Mouse (Mus musculus) liver, embryonic 14.5 days (tissue): ENCODE results near the gene Nt5c1a. TPM values are rescaled to one million over a fixed set of nuclear protein-coding genes. Genes with fewer than 3 reads are reported as not detected.

Experiments used
- ATAC-seq: fragments of 200-750 bp; cut with Nextera tagmentation; 2 replicates; pipeline ENCODE4 v1.8.0; 2017; ENCODE audit warnings: moderate number of reproducible peaks, mild to moderate bottlenecking, moderate library complexity; ENCODE audit not compliant: insufficient read depth
- DNase-seq, 3 experiments: peaks; one replicate each; pipeline ENCODE4 v3.0.0-alpha.2; 2012 to 2013; ENCODE audit warnings: low read depth in 3 of 3, low spot score in 3 of 3
- H3K27ac ChIP-seq: fragments of 300-500 bp; sonication (generic); 2 replicates; pipeline ENCODE4 v1.5.1; 2014; ENCODE audit warnings: moderate library complexity, mild to moderate bottlenecking, control low read depth, inconsistent platforms
- H3K27me3 ChIP-seq: fragments of 300-500 bp; sonication (generic); 2 replicates; pipeline ENCODE4 v1.6.1; 2014; ENCODE audit warnings: mild to moderate bottlenecking, low read length, moderate library complexity; ENCODE audit not compliant: control insufficient read depth, insufficient read depth
- H3K36me3 ChIP-seq: fragments of 300-500 bp; sonication (generic); replicated peaks from 2 replicates; pipeline ENCODE4 v1.6.1; 2014; ENCODE audit warnings: low read depth; ENCODE audit not compliant: control insufficient read depth, insufficient read depth
- H3K4me1 ChIP-seq, 2 experiments: fragments of 200-500 bp in 1 of 2; fragments of 300-500 bp in 1 of 2; sonication (generic) in 1 of 2; replicated peaks; 2 replicates each; pipeline ENCODE4 v1.6.1; 2012 to 2014; ENCODE audit warnings: antibody characterized with exemption in 1 of 2, inconsistent platforms in 1 of 2, low read length in 1 of 2; ENCODE audit not compliant: control insufficient read depth in 2 of 2, insufficient read depth in 2 of 2
- H3K4me2 ChIP-seq: fragments of 300-500 bp; sonication (generic); 2 replicates; pipeline ENCODE4 v1.6.1; 2014; ENCODE audit warnings: low read depth, mild to moderate bottlenecking, control low read depth, moderate library complexity
- H3K4me3 ChIP-seq, 2 experiments: fragments of 200-500 bp in 1 of 2; fragments of 300-500 bp in 1 of 2; sonication (generic) in 1 of 2; 2 replicates each; pipeline ENCODE4 v1.5.1; 2012 to 2014; ENCODE audit warnings: low read depth in 2 of 2, low read length in 2 of 2, mild to moderate bottlenecking in 2 of 2, control low read depth in 1 of 2, inconsistent platforms in 1 of 2, moderate library complexity in 1 of 2; ENCODE audit not compliant: insufficient read depth in 1 of 2
- H3K9ac ChIP-seq: fragments of 300-500 bp; sonication (generic); replicated peaks from 2 replicates; pipeline ENCODE4 v1.6.1; 2014; ENCODE audit warnings: mild to moderate bottlenecking, control low read depth, moderate library complexity
- H3K9me3 ChIP-seq: fragments of 300-500 bp; sonication (generic); 2 replicates; pipeline ENCODE4 v1.6.1; 2016; ENCODE audit warnings: low read length, mixed read lengths; ENCODE audit not compliant: control insufficient read depth
- CTCF ChIP-seq: IDR thresholded peaks from 2 replicates; pipeline ENCODE4 v1.5.1; 2016; ENCODE audit warnings: antibody characterized with exemption, low read depth, control low read depth
- EP300 ChIP-seq: IDR thresholded peaks from 2 replicates; pipeline ENCODE4 v1.6.1; 2016; ENCODE audit warnings: antibody characterized with exemption, low read depth
- WGBS: fragments of 180-500 bp; shearing (Covaris S2); extraction: QIAGEN DNeasy Blood & Tissue Kit; methylation state at CpG from one replicate; pipeline ENCODE4 v1.1.7; 2014; ENCODE audit not compliant: insufficient replicate concordance; 5-methylcytosine and 5-hydroxymethylcytosine counted together
- polyA plus RNA-seq, 2 experiments: library from polyadenylated mRNA; depleted of rRNA in 1 of 2; stranded (reverse) in 1 of 2; unstranded in 1 of 2; fragments of >200 nt; fragmentation: Nextera tagmentation in 1 of 2; extraction: Ambion mirVana in 1 of 2; gene quantifications; 2 replicates each; pipeline versions ENCODE4 v1.2.1 to v1.2.3; 2012 to 2014

Nt5c1a gene
- polyA plus RNA-seq (2012; rRNA removed) (not detected in 2 replicates), polyA plus RNA-seq (2014; fragmentation: Nextera tagmentation; extraction: Ambion mirVana) (not detected in 2 replicates)

- Histone ChIP-seq H3K27ac (no peak within 1 kb of the TSS), H3K4me1 (no peaks in the 10 kb centered on the region), H3K27me3 (peaks cover 24% of the 10 kb centered on the region), H3K4me2 (peak within 1 kb of the TSS; percentile 21), H3K36me3 (no peaks in the 10 kb centered on the region), H3K9ac (no peak within 1 kb of the TSS), H3K9me3 (no peaks in the 10 kb centered on the region), H3K4me3 (0 out of 4 replicates have a peak within 1 kb of the TSS, but pooled peaks of 1 of the 2 experiments have one; percentile 17)
- ATAC-seq, result no peak
- DNase-seq, result no peak
- 3% methylated on average over 58 of the region's 58 CpGs for WGBS
- no peak for TF ChIP-seq CTCF
- TF ChIP-seq EP300, result no peak
Measured at GRCm38 (mm10) chr4:123201186-123202093, at the start of gene Nt5c1a. Gene Nt5c1a (plus strand): TSS chr4:123201504.

- DNase-seq (no peak), ATAC-seq (no peak)
- H3K36me3 ChIP-seq, result no peaks in the 10 kb centered on the region
- H3K4me2 ChIP-seq, result no peak overlapping the region
- no peaks in the 10 kb centered on the region for H3K4me1 ChIP-seq
- no peaks in the 10 kb centered on the region for H3K27me3 ChIP-seq
- H3K4me3 ChIP-seq, result no peak overlapping the region
- no peak overlapping the region for H3K27ac ChIP-seq
- H3K9me3 ChIP-seq, result no peaks in the 10 kb centered on the region
- no peak overlapping the region for H3K9ac ChIP-seq
- no peak for TF ChIP-seq EP300
- TF ChIP-seq CTCF, result no peak
- 59% methylated on average over 4 of the region's 4 CpGs for WGBS
Measured at GRCm38 (mm10) chr4:123152003-123152402, 49.3 kb upstream of the Nt5c1a start.

GRCm38 (mm10) chr4:123152976-123153375, 48.3 kb upstream of the Nt5c1a start:
- Histone ChIP-seq H3K36me3 (no peaks in the 10 kb centered on the region), H3K9ac (no peak overlapping the region), H3K27ac (no peak overlapping the region), H3K9me3 (no peaks in the 10 kb centered on the region), H3K4me3 (no peak overlapping the region), H3K4me2 (no peak overlapping the region), H3K4me1 (no peaks in the 10 kb centered on the region), H3K27me3 (no peaks in the 10 kb centered on the region)
- no peak for DNase-seq
- TF ChIP-seq CTCF (no peak), EP300 (no peak)
- no peak for ATAC-seq
- WGBS, result 43% methylated on average over 5 of the region's 5 CpGs

GRCm38 (mm10) chr4:123155004-123155403, 46.3 kb upstream of the Nt5c1a start:
- H3K9ac ChIP-seq, result no peak overlapping the region
- TF ChIP-seq EP300 (no peak), CTCF (peak; percentile 43; the same call in 1 of the 2 replicates)
- no peaks in the 10 kb centered on the region for H3K27me3 ChIP-seq
- H3K27ac ChIP-seq, result no peak overlapping the region
- H3K36me3 ChIP-seq, result no peaks in the 10 kb centered on the region
- peak in 1 of 3 experiments; percentile 16 for DNase-seq
- H3K9me3 ChIP-seq, result no peaks in the 10 kb centered on the region
- H3K4me3 ChIP-seq, result no peak overlapping the region
- H3K4me1 ChIP-seq, result no peaks in the 10 kb centered on the region
- H3K4me2 ChIP-seq, result no peak overlapping the region
- no peak for ATAC-seq
- WGBS, result 14% methylated on average over 4 of the region's 4 CpGs

- no peak for DNase-seq
- no peak overlapping the region for H3K4me2 ChIP-seq
- H3K9me3 ChIP-seq, result no peaks in the 10 kb centered on the region
- no peaks in the 10 kb centered on the region for H3K27me3 ChIP-seq
- no peak for ATAC-seq
- no peak overlapping the region for H3K4me3 ChIP-seq
- no peaks in the 10 kb centered on the region for H3K4me1 ChIP-seq
- H3K36me3 ChIP-seq, result no peaks in the 10 kb centered on the region
- no peak for TF ChIP-seq CTCF
- no peak for TF ChIP-seq EP300
- 44% methylated on average over 2 of the region's 2 CpGs for WGBS
- H3K9ac ChIP-seq, result no peak overlapping the region
- H3K27ac ChIP-seq, result no peak overlapping the region
Measured at GRCm38 (mm10) chr4:123155427-123155826, 45.9 kb upstream of the Nt5c1a start.
